Mouse (Mus musculus) spleen, postnatal 14 days (tissue): ENCODE data around the gene Stxbp4.

ENCODE experiments used
- DNase-seq, 2 experiments: peaks; one replicate each; pipeline ENCODE4 v3.0.0; 2021 to 2022; ENCODE audit warnings: low spot score in 2 of 2

The Stxbp4 gene

GRCm38 (mm10) chr11:90558359-90559047 lies 79.4 kb downstream of the Stxbp4 start:
- DNase-seq = no peak

- no peak for DNase-seq
Observed at GRCm38 (mm10) chr11:90556517-90556916, 81.4 kb downstream of the Stxbp4 start.

GRCm38 (mm10) chr11:90553963-90554362 lies 83.9 kb downstream of the Stxbp4 start:
- DNase-seq = no peak

GRCm38 (mm10) chr11:90552303-90553201 lies 85.3 kb downstream of the Stxbp4 start:
- DNase-seq = no peak

GRCm38 (mm10) chr11:90548560-90548959 lies 89.3 kb downstream of the Stxbp4 start:
- no peak for DNase-seq

GRCm38 (mm10) chr11:90538636-90539263 lies 99.1 kb downstream of the Stxbp4 start:
- no peak for DNase-seq

- DNase-seq = no peak
Observed at GRCm38 (mm10) chr11:90525311-90525710, 112.6 kb downstream of the Stxbp4 start.

- DNase-seq = no peak
Observed at GRCm38 (mm10) chr11:90521040-90521439, 116.8 kb downstream of the Stxbp4 start.

GRCm38 (mm10) chr11:90517750-90518149 lies 120.1 kb downstream of the Stxbp4 start:
- no peak for DNase-seq

- no peak for DNase-seq
Observed at GRCm38 (mm10) chr11:90512538-90513219, 125.2 kb downstream of the Stxbp4 start.

GRCm38 (mm10) chr11:90501846-90502245 lies 136.0 kb downstream of the Stxbp4 start:
- DNase-seq = no peak

GRCm38 (mm10) chr11:90499918-90500317 lies 138.0 kb downstream of the Stxbp4 start:
- no peak for DNase-seq

- DNase-seq = no peak
Observed at GRCm38 (mm10) chr11:90498461-90498860, 139.4 kb downstream of the Stxbp4 start.

- DNase-seq = no peak
Observed at GRCm38 (mm10) chr11:90494981-90495380, 142.9 kb downstream of the Stxbp4 start.

GRCm38 (mm10) chr11:90492511-90492910 lies 145.4 kb downstream of the Stxbp4 start:
- no peak for DNase-seq

GRCm38 (mm10) chr11:90489166-90489565 lies 148.7 kb downstream of the Stxbp4 start:
- no peak for DNase-seq

- DNase-seq = no peak
Observed at GRCm38 (mm10) chr11:90487686-90488085, 150.2 kb downstream of the Stxbp4 start.

GRCm38 (mm10) chr11:90484750-90485637 lies 152.9 kb downstream of the Stxbp4 start:
- DNase-seq = no peak

- no peak for DNase-seq
Observed at GRCm38 (mm10) chr11:90483766-90484165, 154.1 kb downstream of the Stxbp4 start.

GRCm38 (mm10) chr11:90481828-90482227 lies 156.1 kb downstream of the Stxbp4 start:
- DNase-seq = no peak

- DNase-seq = no peak
Observed at GRCm38 (mm10) chr11:90470271-90470670, 167.6 kb downstream of the Stxbp4 start.
